Mouse (Mus musculus): ENCODE results near the gene Olfr524. TPM values are rescaled to one million over a fixed set of nuclear protein-coding genes. Genes with fewer than 3 reads are reported as not detected.

Olfr524 gene
- not detected for total RNA-seq (2021)
- long read RNA-seq, experiment 1, result 0 reads
- long read RNA-seq, experiment 2, result 0 reads

GRCm38 (mm10) chr7:140205864-140206263 is at the start of gene Olfr524:
TSS of gene Olfr524 (minus strand) at chr7:140205964.
- DNase-seq (ENCODE audit: low spot score), result no peak

GRCm38 (mm10) chr7:140253780-140254299 is 48.1 kb upstream of the Olfr524 start:
- DNase-seq (ENCODE audit: low spot score), result no peak

- DNase-seq (ENCODE audit: low spot score), result no peak
Measured at GRCm38 (mm10) chr7:140247216-140247615, 41.5 kb upstream of the Olfr524 start, which contains the start of gene 5830411N06Rik. TSS of gene 5830411N06Rik (plus strand) at chr7:140247284.

GRCm38 (mm10) chr7:140233696-140234095 is 27.9 kb upstream of the Olfr524 start:
- DNase-seq (ENCODE audit: low spot score), result no peak

GRCm38 (mm10) chr7:140231026-140231425 is 25.3 kb upstream of the Olfr524 start:
- DNase-seq (ENCODE audit: low spot score), result no peak

GRCm38 (mm10) chr7:140228476-140228875 is 22.7 kb upstream of the Olfr524 start:
- no peak for DNase-seq (ENCODE audit: low spot score)

- no peak for DNase-seq (ENCODE audit: low spot score)
Measured at GRCm38 (mm10) chr7:140224209-140224608, 18.4 kb upstream of the Olfr524 start.

GRCm38 (mm10) chr7:140220375-140220774 is 14.6 kb upstream of the Olfr524 start:
- no peak for DNase-seq (ENCODE audit: low spot score)

- DNase-seq (ENCODE audit: low spot score), result no peak
Measured at GRCm38 (mm10) chr7:140219268-140219667, 13.5 kb upstream of the Olfr524 start.

- no peak for DNase-seq (ENCODE audit: low spot score)
Measured at GRCm38 (mm10) chr7:140217967-140218366, 12.2 kb upstream of the Olfr524 start, which contains the start of gene Cd163l1. TSS of gene Cd163l1 (plus strand) at chr7:140218267.

- DNase-seq (ENCODE audit: low spot score), result no peak
Measured at GRCm38 (mm10) chr7:140213841-140214240, 8.1 kb upstream of the Olfr524 start.

- DNase-seq (ENCODE audit: low spot score), result no peak
Measured at GRCm38 (mm10) chr7:140208677-140209076, 2.9 kb upstream of the Olfr524 start.

GRCm38 (mm10) chr7:140208153-140208552 is 2.4 kb upstream of the Olfr524 start:
- no peak for DNase-seq (ENCODE audit: low spot score)

GRCm38 (mm10) chr7:140206904-140207303 is 1.1 kb upstream of the Olfr524 start:
- DNase-seq (ENCODE audit: low spot score), result no peak

- DNase-seq (ENCODE audit: low spot score), result no peak
Measured at GRCm38 (mm10) chr7:140201090-140201489, 4.7 kb downstream of the Olfr524 start.

GRCm38 (mm10) chr7:140196002-140196401 is 9.8 kb downstream of the Olfr524 start:
- no peak for DNase-seq (ENCODE audit: low spot score)

GRCm38 (mm10) chr7:140194031-140194430 is 11.7 kb downstream of the Olfr524 start:
- no peak for DNase-seq (ENCODE audit: low spot score)

- no peak for DNase-seq (ENCODE audit: low spot score)
Measured at GRCm38 (mm10) chr7:140192851-140193250, 12.9 kb downstream of the Olfr524 start.

- DNase-seq (ENCODE audit: low spot score), result no peak
Measured at GRCm38 (mm10) chr7:140192445-140192844, 13.3 kb downstream of the Olfr524 start.

GRCm38 (mm10) chr7:140190435-140190834 is 15.3 kb downstream of the Olfr524 start:
- DNase-seq (ENCODE audit: low spot score), result no peak

GRCm38 (mm10) chr7:140188391-140189328 is 17.1 kb downstream of the Olfr524 start:
- DNase-seq (ENCODE audit: low spot score), result no peak

- DNase-seq (ENCODE audit: low spot score), result no peak
Measured at GRCm38 (mm10) chr7:140187721-140188390, 17.9 kb downstream of the Olfr524 start.

All from gastrocnemius, adult 18-20 months (tissue).